Mouse (Mus musculus): ENCODE measurements at regions not wholly inside any gene's neighbourhood (a gene's known extent, or its start where the extent isn't known, plus 50 kb on each side); places are given as distances from the start of the nearest gene placed in this dataset.

- no peak overlapping the region for H3K4me3 ChIP-seq (ENCODE audit: control insufficient read depth, insufficient read depth, low read length)
- no peaks in the 10 kb centered on the region for H3K4me1 ChIP-seq (replicated peaks; ENCODE audit: control insufficient read depth, insufficient read depth, low read length)
- TF ChIP-seq POLR2A (IDR thresholded peaks at IDR 0.05; ENCODE audit: control insufficient read depth, extremely low read depth, insufficient read depth, low read length, poor library complexity) (no peak), CTCF (IDR thresholded peaks at IDR 0.05; ENCODE audit: borderline replicate concordance, control insufficient read depth, extremely low read depth, insufficient read depth, low read length, poor library complexity) (no peak)
- no peaks in the 10 kb centered on the region for H3K27me3 ChIP-seq (ENCODE audit: control insufficient read depth, insufficient read depth, low read length)
- WGBS = 97% methylated on average over 4 of the region's 4 CpGs
- H3K27ac ChIP-seq (ENCODE audit: control insufficient read depth, insufficient read depth, low read length) = no peak overlapping the region
- DNase-seq = no peak
- no peaks in the 10 kb centered on the region for H3K36me3 ChIP-seq (ENCODE audit: control insufficient read depth, insufficient read depth, low read length)
These were observed 78.7 kb upstream of the Gpr141 start for GRCm38 (mm10) chr13:19902786-19903185.

- WGBS = 84% methylated on average over 1 of the region's 1 CpGs
- no peaks in the 10 kb centered on the region for H3K27me3 ChIP-seq (ENCODE audit: control insufficient read depth, insufficient read depth, low read length)
- no peak overlapping the region for H3K27ac ChIP-seq (ENCODE audit: control insufficient read depth, insufficient read depth, low read length)
- TF ChIP-seq POLR2A (IDR thresholded peaks at IDR 0.05; ENCODE audit: control insufficient read depth, extremely low read depth, insufficient read depth, low read length, poor library complexity) (no peak), CTCF (IDR thresholded peaks at IDR 0.05; ENCODE audit: borderline replicate concordance, control insufficient read depth, extremely low read depth, insufficient read depth, low read length, poor library complexity) (no peak)
- H3K36me3 ChIP-seq (ENCODE audit: control insufficient read depth, insufficient read depth, low read length) = no peaks in the 10 kb centered on the region
- DNase-seq = no peak
- H3K4me3 ChIP-seq (ENCODE audit: control insufficient read depth, insufficient read depth, low read length) = no peak overlapping the region
- H3K4me1 ChIP-seq (replicated peaks; ENCODE audit: control insufficient read depth, insufficient read depth, low read length) = no peaks in the 10 kb centered on the region
These were observed 73.1 kb upstream of the Gpr141 start for GRCm38 (mm10) chr13:19897191-19897590.

- Histone ChIP-seq H3K4me3 (ENCODE audit: control insufficient read depth, insufficient read depth, low read length) (no peak overlapping the region), H3K27ac (ENCODE audit: control insufficient read depth, insufficient read depth, low read length) (no peak overlapping the region), H3K4me1 (replicated peaks; ENCODE audit: control insufficient read depth, insufficient read depth, low read length) (no peaks in the 10 kb centered on the region), H3K36me3 (ENCODE audit: control insufficient read depth, insufficient read depth, low read length) (no peaks in the 10 kb centered on the region), H3K27me3 (ENCODE audit: control insufficient read depth, insufficient read depth, low read length) (no peaks in the 10 kb centered on the region)
- DNase-seq = no peak
- no peak for TF ChIP-seq CTCF (IDR thresholded peaks at IDR 0.05; ENCODE audit: borderline replicate concordance, control insufficient read depth, extremely low read depth, insufficient read depth, low read length, poor library complexity)
- no peak for TF ChIP-seq POLR2A (IDR thresholded peaks at IDR 0.05; ENCODE audit: control insufficient read depth, extremely low read depth, insufficient read depth, low read length, poor library complexity)
- 94% methylated on average over 11 of the region's 11 CpGs for whole genome bisulfite sequencing
These were observed 65.1 kb upstream of the Gpr141 start for GRCm38 (mm10) chr13:19888983-19889773.

GRCm38 (mm10) chr13:19883896-19884658, 60.0 kb upstream of the Gpr141 start:
- TF ChIP-seq CTCF (IDR thresholded peaks at IDR 0.05; ENCODE audit: borderline replicate concordance, control insufficient read depth, extremely low read depth, insufficient read depth, low read length, poor library complexity) (no peak), POLR2A (IDR thresholded peaks at IDR 0.05; ENCODE audit: control insufficient read depth, extremely low read depth, insufficient read depth, low read length, poor library complexity) (no peak)
- no peaks in the 10 kb centered on the region for H3K36me3 ChIP-seq (ENCODE audit: control insufficient read depth, insufficient read depth, low read length)
- H3K4me3 ChIP-seq (ENCODE audit: control insufficient read depth, insufficient read depth, low read length) = no peak overlapping the region
- no peak for DNase-seq
- 96% methylated on average over 7 of the region's 7 CpGs for WGBS
- H3K4me1 ChIP-seq (replicated peaks; ENCODE audit: control insufficient read depth, insufficient read depth, low read length) = no peaks in the 10 kb centered on the region
- H3K27me3 ChIP-seq (ENCODE audit: control insufficient read depth, insufficient read depth, low read length) = no peaks in the 10 kb centered on the region
- no peak overlapping the region for H3K27ac ChIP-seq (ENCODE audit: control insufficient read depth, insufficient read depth, low read length)

- Histone ChIP-seq H3K27me3 (ENCODE audit: control insufficient read depth, insufficient read depth, low read length) (no peaks in the 10 kb centered on the region), H3K4me1 (replicated peaks; ENCODE audit: control insufficient read depth, insufficient read depth, low read length) (no peaks in the 10 kb centered on the region), H3K4me3 (ENCODE audit: control insufficient read depth, insufficient read depth, low read length) (no peak overlapping the region), H3K27ac (ENCODE audit: control insufficient read depth, insufficient read depth, low read length) (no peak overlapping the region), H3K36me3 (ENCODE audit: control insufficient read depth, insufficient read depth, low read length) (no peaks in the 10 kb centered on the region)
- DNase-seq = no peak
- WGBS = 83% methylated on average over 4 of the region's 4 CpGs
- no peak for TF ChIP-seq CTCF (IDR thresholded peaks at IDR 0.05; ENCODE audit: borderline replicate concordance, control insufficient read depth, extremely low read depth, insufficient read depth, low read length, poor library complexity)
- no peak for TF ChIP-seq POLR2A (IDR thresholded peaks at IDR 0.05; ENCODE audit: control insufficient read depth, extremely low read depth, insufficient read depth, low read length, poor library complexity)
These were observed 58.8 kb upstream of the Gpr141 start for GRCm38 (mm10) chr13:19882889-19883288.

GRCm38 (mm10) chr13:19881772-19882171, 57.7 kb upstream of the Gpr141 start:
- WGBS = 68% methylated on average over 5 of the region's 5 CpGs

More at GRCm38 (mm10) chr13:19881772-19882171, 57.7 kb upstream of the Gpr141 start:
- Histone ChIP-seq H3K4me3 (ENCODE audit: control insufficient read depth, insufficient read depth, low read length) (no peak overlapping the region), H3K27ac (ENCODE audit: control insufficient read depth, insufficient read depth, low read length) (no peak overlapping the region), H3K4me1 (replicated peaks; ENCODE audit: control insufficient read depth, insufficient read depth, low read length) (no peaks in the 10 kb centered on the region), H3K36me3 (ENCODE audit: control insufficient read depth, insufficient read depth, low read length) (no peaks in the 10 kb centered on the region), H3K27me3 (ENCODE audit: control insufficient read depth, insufficient read depth, low read length) (no peaks in the 10 kb centered on the region)
- DNase-seq = no peak
- TF ChIP-seq POLR2A (IDR thresholded peaks at IDR 0.05; ENCODE audit: control insufficient read depth, extremely low read depth, insufficient read depth, low read length, poor library complexity) = no peak
- TF ChIP-seq CTCF (IDR thresholded peaks at IDR 0.05; ENCODE audit: borderline replicate concordance, control insufficient read depth, extremely low read depth, insufficient read depth, low read length, poor library complexity) = no peak

All from thymus, adult 2 months (tissue).